Mouse (Mus musculus) adrenal gland, postnatal 25 days (tissue): ENCODE results near the gene Smg1. TPM values are rescaled to one million over a fixed set of nuclear protein-coding genes. Genes with fewer than 3 reads are reported as not detected.

ENCODE experiments used
- DNase-seq: peaks from one replicate; pipeline ENCODE4 v3.0.0; 2021; ENCODE audit warnings: mixed read lengths
- total RNA-seq: library from RNA; stranded (reverse); gene quantifications from 2 replicates; pipeline ENCODE4 v1.2.3, GENCODE M21; 2021

The Smg1 gene
- total RNA-seq, 1 experiment from 2014 or later, result 55.6 TPM

DNA sequence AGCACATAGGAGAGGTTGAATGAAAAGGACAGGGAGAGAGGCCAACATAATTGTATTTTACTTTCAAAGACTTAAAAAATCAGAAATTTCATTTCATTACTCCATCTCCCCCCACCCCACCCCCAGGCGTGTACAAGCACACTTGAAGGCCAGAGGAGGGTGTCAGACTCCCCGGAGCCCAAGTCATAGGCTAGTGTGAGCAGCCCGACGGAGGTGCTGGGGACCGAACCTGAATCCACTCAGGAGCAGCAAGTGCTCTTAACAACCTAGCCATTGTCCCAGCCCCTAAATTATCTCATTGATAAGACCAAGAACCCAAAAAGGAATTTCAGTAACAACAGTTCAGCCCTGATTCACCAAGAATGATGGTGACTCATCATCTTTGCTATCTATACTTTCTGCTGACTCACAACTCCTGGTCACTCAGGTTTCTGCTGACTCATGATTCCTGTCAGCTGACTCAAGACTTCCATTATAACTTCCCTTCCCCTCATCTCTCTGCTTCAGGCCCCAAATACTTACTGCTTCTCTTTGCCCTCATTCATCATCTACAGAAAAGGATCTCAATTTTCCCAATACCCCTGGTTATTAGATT lies 138.9 kb downstream of the Smg1 start:
- DNase-seq, result no peak

DNA sequence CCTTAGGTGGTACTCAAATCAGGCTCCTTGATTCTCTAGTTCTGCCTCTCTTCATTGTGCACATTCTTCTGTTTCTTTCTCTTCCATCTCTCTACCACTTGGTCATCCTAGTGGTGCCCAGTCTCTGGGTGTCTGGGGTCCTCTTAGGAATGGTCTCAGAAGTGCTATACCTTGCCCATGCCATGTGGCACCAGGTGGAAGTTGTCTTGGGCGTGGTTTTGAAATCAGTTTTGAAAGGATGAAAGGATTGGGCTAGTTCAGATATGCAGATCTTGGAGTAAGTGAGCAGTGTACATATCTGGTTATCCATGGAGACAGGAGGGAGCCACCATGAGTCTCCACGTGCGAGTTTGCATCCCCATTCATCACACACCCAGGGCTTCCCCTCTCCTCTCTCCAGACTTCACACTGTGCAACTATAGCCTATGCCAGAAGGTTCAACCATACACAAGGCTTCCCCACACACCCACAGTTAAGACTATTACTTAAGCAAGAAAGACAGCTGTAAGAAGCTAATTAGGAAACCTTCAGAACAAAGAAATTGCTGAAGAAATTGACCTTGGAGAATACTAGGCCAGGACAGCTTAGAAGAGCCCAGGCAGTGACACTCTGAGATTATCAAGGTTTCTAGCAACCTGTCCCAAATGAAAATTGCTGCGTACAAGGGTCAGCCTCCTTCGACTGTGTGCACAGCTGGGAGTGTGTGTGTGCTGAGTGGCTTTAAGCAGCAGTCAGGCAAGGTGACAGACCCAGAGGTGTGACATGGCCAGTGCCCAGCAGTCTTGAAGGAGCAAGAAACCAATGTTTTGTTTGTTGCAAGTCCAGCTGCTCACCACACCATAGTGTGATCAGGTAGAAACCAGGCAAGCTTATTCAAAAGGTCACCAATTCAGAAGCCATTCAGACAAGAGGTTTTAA lies 139.7 kb downstream of the Smg1 start:
- no peak for DNase-seq

DNA sequence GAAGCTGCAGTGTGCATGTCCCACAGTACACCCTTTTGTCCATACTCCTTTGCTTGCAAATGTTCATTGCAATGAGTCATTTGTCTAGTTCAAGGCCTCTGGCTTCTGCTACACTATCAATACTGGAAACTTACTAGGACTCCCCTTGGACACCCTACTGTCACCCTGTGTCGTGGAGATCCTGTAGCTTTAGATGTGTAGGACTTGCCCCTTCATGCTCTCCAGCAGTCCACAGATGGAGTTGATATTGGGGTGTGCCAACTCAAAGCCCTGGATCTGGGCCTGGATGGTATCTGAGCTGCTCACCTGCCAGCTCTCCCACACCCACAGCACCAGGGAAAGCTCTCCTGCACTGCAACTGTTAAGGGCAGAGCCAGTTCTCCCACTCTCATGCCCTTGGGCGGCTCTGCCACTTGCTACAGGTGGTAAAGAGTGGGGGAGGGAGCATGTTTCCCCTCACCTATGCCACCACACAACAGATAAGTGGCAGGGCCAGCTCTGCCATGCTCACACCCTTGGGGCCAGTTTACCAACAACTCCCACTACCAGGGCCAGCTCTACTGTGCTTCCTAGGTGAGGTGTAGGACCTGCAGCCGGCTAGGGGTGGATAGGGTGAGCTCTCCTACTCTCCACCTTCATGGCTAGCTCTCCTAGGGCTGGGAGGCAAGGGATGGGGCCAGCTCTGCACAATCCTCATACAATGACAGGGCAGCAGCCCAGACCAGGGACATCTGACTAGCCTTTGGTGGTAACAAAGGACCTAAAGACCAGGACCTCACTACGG lies 140.6 kb downstream of the Smg1 start:
- DNase-seq, result no peak

DNA sequence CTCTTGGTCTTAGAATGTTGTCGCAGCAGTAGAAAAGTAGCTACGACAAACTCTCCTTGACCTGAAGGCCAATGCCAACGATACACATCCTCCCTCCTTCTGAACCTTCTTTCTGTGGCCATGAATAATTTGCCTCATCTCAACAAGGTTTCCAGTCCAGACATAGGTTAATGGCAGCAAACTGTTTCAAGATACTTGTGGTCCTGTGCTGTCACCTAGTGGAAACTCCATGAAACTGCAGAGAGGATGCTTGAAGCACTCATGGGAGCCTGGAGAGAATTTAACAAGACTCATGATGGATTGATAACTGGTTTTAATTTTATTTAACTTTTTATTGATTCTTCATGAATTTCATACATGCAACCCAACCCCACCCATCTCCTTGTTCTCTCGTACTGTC lies 141.2 kb downstream of the Smg1 start:
- DNase-seq, result no peak

DNA sequence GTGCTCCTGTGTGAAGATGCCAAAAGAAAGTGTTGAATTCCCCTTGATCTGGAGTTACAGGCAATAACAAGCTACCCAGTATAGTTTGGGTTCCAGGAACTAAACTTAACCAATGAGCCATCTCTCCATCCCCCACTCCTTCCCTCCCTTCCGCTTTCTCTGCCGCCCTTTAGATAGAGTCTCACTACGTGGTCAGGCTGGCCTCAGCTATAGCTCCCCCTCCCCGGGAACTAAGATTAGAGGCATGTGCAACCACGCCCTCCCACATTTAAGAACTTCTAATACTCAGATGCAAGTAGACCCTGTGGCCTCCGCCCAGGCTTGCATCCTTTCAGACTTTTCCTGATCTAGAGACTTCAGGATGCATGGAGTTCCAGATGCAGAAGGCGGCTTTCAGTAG lies 145.9 kb downstream of the Smg1 start:
- DNase-seq, result no peak

Other genes with a start within 250 kb of the Smg1 start
- 707 and 804 TPM in 2 replicates for gene Rps15a, start 127.5 kb downstream of the Smg1 start, total RNA-seq
- gene Arl6ip1, start 114.0 kb downstream of the Smg1 start, total RNA-seq, result 152 and 176 TPM in 2 replicates
- gene Syt17, start 204.6 kb upstream of the Smg1 start, total RNA-seq, result 5.6 and 9.7 TPM in 2 replicates
- 11.7 and 15.7 TPM in 2 replicates for gene Itpripl2, start 248.3 kb upstream of the Smg1 start, total RNA-seq